Mouse (Mus musculus): ENCODE measurements around the gene Lrba.

GRCm38 (mm10) chr3:86651006-86651405, 426.5 kb downstream of the Lrba start:
- no peak for TF ChIP-seq CTCF (IDR thresholded peaks at IDR 0.05)
- no peak for TF ChIP-seq EP300 (IDR thresholded peaks at IDR 0.05)
